Mouse (Mus musculus): Measurements from ENCODE around the gene Arsg. TPM values are rescaled to one million over a fixed set of nuclear protein-coding genes. Genes with fewer than 3 reads are reported as not detected.

Gene Arsg
- polyA plus RNA-seq, 1 experiment, result 4.0 TPM

GRCm38 (mm10) chr11:109553921-109554320 lies 80.7 kb downstream of the Arsg start:
- Histone ChIP-seq H3K27me3 (ENCODE audit: control insufficient read depth, insufficient read depth, low read length) (no peaks in the 10 kb centered on the region), H3K4me3 (ENCODE audit: control insufficient read depth, insufficient read depth, low read length) (no peak overlapping the region), H3K36me3 (ENCODE audit: control insufficient read depth, insufficient read depth, low read length) (no peaks in the 10 kb centered on the region), H3K27ac (ENCODE audit: control insufficient read depth, insufficient read depth, low read length) (peak overlapping the region; percentile 1; the same call in 1 of the 2 replicates), H3K4me1 (replicated peaks; ENCODE audit: control insufficient read depth, insufficient read depth, low read length) (peaks cover 5% of the 10 kb centered on the region)
- TF ChIP-seq CTCF (IDR thresholded peaks at IDR 0.05; ENCODE audit: borderline replicate concordance, control insufficient read depth, extremely low read depth, insufficient read depth, low read length, poor library complexity) (no peak), POLR2A (IDR thresholded peaks at IDR 0.05; ENCODE audit: control insufficient read depth, extremely low read depth, insufficient read depth, low read length, poor library complexity) (no peak)
- 21% methylated on average over 4 of the region's 4 CpGs for WGBS
- DNase-seq, result peak; percentile 28

DNA sequence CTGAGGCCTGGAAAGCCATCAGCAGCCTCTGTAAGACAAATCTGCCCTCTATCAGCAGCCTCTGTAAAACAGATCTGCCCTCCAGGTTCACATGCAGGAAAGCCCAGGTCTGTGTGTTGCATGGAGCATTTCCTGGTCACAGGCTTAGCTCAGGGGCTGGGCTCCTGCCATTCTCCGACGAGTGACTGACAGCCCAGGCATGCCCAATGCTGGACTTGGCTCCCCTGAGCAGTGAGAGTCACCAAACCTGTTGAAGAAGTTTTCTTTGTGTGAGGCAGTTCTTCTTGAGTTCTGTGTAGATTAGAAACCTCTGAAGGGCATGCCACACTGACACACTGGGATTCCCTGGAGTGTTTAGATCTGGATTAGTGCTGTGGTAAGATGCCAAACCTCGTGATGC lies 81.3 kb downstream of the Arsg start:
- Histone ChIP-seq H3K27ac (ENCODE audit: control insufficient read depth, insufficient read depth, low read length) (peak overlapping the region; percentile 1), H3K4me1 (replicated peaks; ENCODE audit: control insufficient read depth, insufficient read depth, low read length) (peaks cover 5% of the 10 kb centered on the region), H3K27me3 (ENCODE audit: control insufficient read depth, insufficient read depth, low read length) (no peaks in the 10 kb centered on the region), H3K4me3 (ENCODE audit: control insufficient read depth, insufficient read depth, low read length) (no peak overlapping the region), H3K36me3 (ENCODE audit: control insufficient read depth, insufficient read depth, low read length) (no peaks in the 10 kb centered on the region)
- TF ChIP-seq CTCF (IDR thresholded peaks at IDR 0.05; ENCODE audit: borderline replicate concordance, control insufficient read depth, extremely low read depth, insufficient read depth, low read length, poor library complexity), result no peak
- TF ChIP-seq POLR2A (IDR thresholded peaks at IDR 0.05; ENCODE audit: control insufficient read depth, extremely low read depth, insufficient read depth, low read length, poor library complexity), result no peak
- no peak for DNase-seq
- 56% methylated on average over 3 of the region's 3 CpGs for WGBS

DNA sequence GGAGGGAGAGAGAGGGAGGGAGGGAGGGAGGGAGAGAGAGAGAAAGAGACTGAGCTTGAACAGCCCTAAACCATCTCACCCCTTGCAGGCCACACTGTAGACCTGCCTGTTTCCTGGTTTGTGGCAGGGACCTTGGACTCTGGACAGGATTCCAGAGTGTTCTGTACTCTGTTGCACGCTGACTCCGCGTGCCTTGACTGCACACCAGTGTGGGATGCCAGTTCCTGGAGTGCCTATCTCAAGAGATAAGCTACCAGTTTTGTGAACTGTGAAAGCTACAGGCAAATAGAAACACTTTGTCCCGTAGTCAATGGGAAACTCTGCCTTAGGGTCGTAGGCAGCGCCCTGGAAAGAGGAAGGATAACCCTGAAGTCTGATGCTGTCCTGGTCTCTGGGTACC lies 83.0 kb downstream of the Arsg start:
- DNase-seq, result no peak
- Histone ChIP-seq H3K36me3 (ENCODE audit: control insufficient read depth, insufficient read depth, low read length) (no peaks in the 10 kb centered on the region), H3K4me3 (ENCODE audit: control insufficient read depth, insufficient read depth, low read length) (no peak overlapping the region), H3K27ac (ENCODE audit: control insufficient read depth, insufficient read depth, low read length) (no peak overlapping the region), H3K4me1 (replicated peaks; ENCODE audit: control insufficient read depth, insufficient read depth, low read length) (peaks cover 8% of the 10 kb centered on the region), H3K27me3 (ENCODE audit: control insufficient read depth, insufficient read depth, low read length) (no peaks in the 10 kb centered on the region)
- no peak for TF ChIP-seq POLR2A (IDR thresholded peaks at IDR 0.05; ENCODE audit: control insufficient read depth, extremely low read depth, insufficient read depth, low read length, poor library complexity)
- no peak for TF ChIP-seq CTCF (IDR thresholded peaks at IDR 0.05; ENCODE audit: borderline replicate concordance, control insufficient read depth, extremely low read depth, insufficient read depth, low read length, poor library complexity)
- 96% methylated on average over 6 of the region's 6 CpGs for WGBS

DNA sequence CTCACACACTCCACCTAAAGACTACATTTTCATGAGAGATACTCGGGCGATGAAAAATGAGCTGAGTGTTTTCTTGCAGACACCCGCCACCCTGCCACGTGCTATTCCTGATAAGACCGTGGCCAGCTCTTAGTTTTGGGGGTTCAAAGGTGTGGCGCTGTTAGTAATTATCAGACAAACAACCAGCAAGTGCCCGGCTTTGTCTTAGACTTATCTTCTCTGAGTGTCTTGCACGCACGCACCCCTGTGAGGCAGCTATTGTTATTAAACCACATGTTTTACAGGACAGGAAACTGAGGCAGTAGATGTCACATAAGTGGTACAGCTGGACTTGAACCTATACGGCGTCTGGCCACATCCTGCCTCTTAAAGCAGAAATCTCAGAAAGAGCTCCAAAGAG lies 84.2 kb downstream of the Arsg start:
- 81% methylated on average over 11 of the region's 11 CpGs for WGBS
- Histone ChIP-seq H3K4me3 (ENCODE audit: control insufficient read depth, insufficient read depth, low read length) (no peak overlapping the region), H3K4me1 (replicated peaks; ENCODE audit: control insufficient read depth, insufficient read depth, low read length) (peaks cover 12% of the 10 kb centered on the region), H3K27me3 (ENCODE audit: control insufficient read depth, insufficient read depth, low read length) (no peaks in the 10 kb centered on the region), H3K36me3 (ENCODE audit: control insufficient read depth, insufficient read depth, low read length) (no peaks in the 10 kb centered on the region), H3K27ac (ENCODE audit: control insufficient read depth, insufficient read depth, low read length) (no peak overlapping the region)
- DNase-seq, result no peak
- TF ChIP-seq POLR2A (IDR thresholded peaks at IDR 0.05; ENCODE audit: control insufficient read depth, extremely low read depth, insufficient read depth, low read length, poor library complexity) (no peak), CTCF (IDR thresholded peaks at IDR 0.05; ENCODE audit: borderline replicate concordance, control insufficient read depth, extremely low read depth, insufficient read depth, low read length, poor library complexity) (no peak)

- TF ChIP-seq CTCF (IDR thresholded peaks at IDR 0.05; ENCODE audit: borderline replicate concordance, control insufficient read depth, extremely low read depth, insufficient read depth, low read length, poor library complexity) (no peak), POLR2A (IDR thresholded peaks at IDR 0.05; ENCODE audit: control insufficient read depth, extremely low read depth, insufficient read depth, low read length, poor library complexity) (no peak)
- no peaks in the 10 kb centered on the region for H3K36me3 ChIP-seq (ENCODE audit: control insufficient read depth, insufficient read depth, low read length)
- peaks cover 11% of the 10 kb centered on the region for H3K4me1 ChIP-seq (replicated peaks; ENCODE audit: control insufficient read depth, insufficient read depth, low read length)
- no peak overlapping the region for H3K27ac ChIP-seq (ENCODE audit: control insufficient read depth, insufficient read depth, low read length)
- H3K4me3 ChIP-seq (ENCODE audit: control insufficient read depth, insufficient read depth, low read length), result no peak overlapping the region
- no peaks in the 10 kb centered on the region for H3K27me3 ChIP-seq (ENCODE audit: control insufficient read depth, insufficient read depth, low read length)
- no peak for DNase-seq
- WGBS, result 95% methylated on average over 12 of the region's 12 CpGs
Observed at GRCm38 (mm10) chr11:109559241-109559640, 86.1 kb downstream of the Arsg start.

- DNase-seq, result peak; percentile 78
- H3K36me3 ChIP-seq (ENCODE audit: control insufficient read depth, insufficient read depth, low read length), result no peaks in the 10 kb centered on the region
- no peak overlapping the region for H3K4me3 ChIP-seq (ENCODE audit: control insufficient read depth, insufficient read depth, low read length)
- H3K27me3 ChIP-seq (ENCODE audit: control insufficient read depth, insufficient read depth, low read length), result no peaks in the 10 kb centered on the region
- no peak for TF ChIP-seq POLR2A (IDR thresholded peaks at IDR 0.05; ENCODE audit: control insufficient read depth, extremely low read depth, insufficient read depth, low read length, poor library complexity)
- peak; percentile 57; the same call in 1 of the 2 replicates for TF ChIP-seq CTCF (IDR thresholded peaks at IDR 0.05; ENCODE audit: borderline replicate concordance, control insufficient read depth, extremely low read depth, insufficient read depth, low read length, poor library complexity)
- peak overlapping the region; percentile 72 for H3K27ac ChIP-seq (ENCODE audit: control insufficient read depth, insufficient read depth, low read length)
- 5% methylated on average over 9 of the region's 9 CpGs for WGBS
- peaks cover 7% of the 10 kb centered on the region for H3K4me1 ChIP-seq (replicated peaks; ENCODE audit: control insufficient read depth, insufficient read depth, low read length)
Observed at GRCm38 (mm10) chr11:109560793-109561257, 87.7 kb downstream of the Arsg start.

DNA sequence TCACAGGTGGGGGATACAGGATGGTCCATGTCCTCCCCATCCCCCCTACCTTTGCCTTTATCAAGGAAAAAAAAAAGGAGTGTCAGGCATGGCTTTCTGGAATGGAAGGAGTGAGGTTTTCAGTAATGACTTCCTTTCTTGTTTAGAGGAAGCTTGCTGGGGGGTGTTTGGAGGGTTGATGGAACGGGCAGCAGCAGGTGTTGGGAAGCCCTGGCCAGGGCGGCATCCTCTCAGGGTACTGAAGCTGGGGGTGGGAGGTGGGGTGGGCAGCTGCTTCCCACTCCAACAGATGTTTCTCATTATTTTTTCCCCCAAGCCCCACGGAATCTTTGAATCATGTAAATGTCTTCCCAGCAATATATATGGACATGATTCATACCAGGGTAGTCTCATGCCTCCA lies 88.3 kb downstream of the Arsg start:
- no peaks in the 10 kb centered on the region for H3K27me3 ChIP-seq (ENCODE audit: control insufficient read depth, insufficient read depth, low read length)
- TF ChIP-seq POLR2A (IDR thresholded peaks at IDR 0.05; ENCODE audit: control insufficient read depth, extremely low read depth, insufficient read depth, low read length, poor library complexity) (no peak), CTCF (IDR thresholded peaks at IDR 0.05; ENCODE audit: borderline replicate concordance, control insufficient read depth, extremely low read depth, insufficient read depth, low read length, poor library complexity) (no peak)
- DNase-seq, result no peak
- peak overlapping the region; percentile 64 for H3K27ac ChIP-seq (ENCODE audit: control insufficient read depth, insufficient read depth, low read length)
- no peak overlapping the region for H3K4me3 ChIP-seq (ENCODE audit: control insufficient read depth, insufficient read depth, low read length)
- WGBS, result 43% methylated on average over 3 of the region's 3 CpGs
- no peaks in the 10 kb centered on the region for H3K36me3 ChIP-seq (ENCODE audit: control insufficient read depth, insufficient read depth, low read length)
- H3K4me1 ChIP-seq (replicated peaks; ENCODE audit: control insufficient read depth, insufficient read depth, low read length), result peaks cover 7% of the 10 kb centered on the region
